Mouse (Mus musculus) bone marrow, adult 2 months (tissue): ENCODE results near the gene Ermard.
"Not testable (repeated sequence)": the region's sequence is repeated elsewhere in the genome, so short reads cannot be mapped to it uniquely, and the experiment has no call there.

ENCODE experiments used
- CTCF ChIP-seq: fragments of 200-500 bp; IDR thresholded peaks from 2 replicates; pipeline ENCODE4 v1.5.1; 2011; ENCODE audit warnings: low read length, control low read depth; ENCODE audit not compliant: control insufficient read depth, insufficient read depth
- POLR2A ChIP-seq: fragments of 200-500 bp; IDR thresholded peaks from 2 replicates; pipeline ENCODE4 v1.6.1; 2011; ENCODE audit warnings: low read depth, mild to moderate bottlenecking, control low read depth, low read length, borderline replicate concordance; ENCODE audit not compliant: control insufficient read depth

- TF ChIP-seq POLR2A, CTCF: not testable (repeated sequence)
These were observed 46.9 kb upstream of the Ermard start for GRCm38 (mm10) chr17:14994140-14994539.
